Mouse (Mus musculus) lung, adult 2 months (tissue): ENCODE data around the gene Zswim4.

Experiments used
- CTCF ChIP-seq: fragments of 200-500 bp; IDR thresholded peaks from 2 replicates; pipeline ENCODE4 v1.5.1; 2011; ENCODE audit warnings: mild to moderate bottlenecking, low read length, control low read depth; ENCODE audit not compliant: insufficient read depth
- POLR2A ChIP-seq: fragments of 200-500 bp; IDR thresholded peaks from 2 replicates; pipeline ENCODE4 v1.6.1; 2011; ENCODE audit warnings: low read depth, mild to moderate bottlenecking, control low read depth, low read length, borderline replicate concordance; ENCODE audit errors: extremely low read depth

GRCm38 (mm10) chr8:84223322-84224029 is 13.4 kb downstream of the Zswim4 start:
- no peak for TF ChIP-seq POLR2A
- no peak for TF ChIP-seq CTCF
